Mouse (Mus musculus) liver, postnatal 0 days (tissue): ENCODE measurements around the gene Mybphl.

Experiments
- CTCF ChIP-seq: sonication (generic); IDR thresholded peaks from 2 replicates; pipeline ENCODE4 v1.5.1; 2016; ENCODE audit warnings: antibody characterized with exemption, low read depth
- EP300 ChIP-seq: IDR thresholded peaks from 2 replicates; pipeline ENCODE4 v1.6.1; 2016; ENCODE audit warnings: antibody characterized with exemption, low read depth, mild to moderate bottlenecking

GRCm38 (mm10) chr3:108423844-108424801 lies 59.4 kb downstream of the Mybphl start:
- TF ChIP-seq CTCF, result no peak
- TF ChIP-seq EP300, result no peak
